Mouse (Mus musculus): ENCODE data around the gene Sema5b.

- TF ChIP-seq CTCF (IDR thresholded peaks at IDR 0.05; ENCODE audit: borderline replicate concordance, extremely low read depth, insufficient read depth, insufficient read length) (no peak), POLR2A (IDR thresholded peaks at IDR 0.05; ENCODE audit: borderline replicate concordance, extremely low read depth, insufficient read depth, insufficient read length, poor library complexity, severe bottlenecking) (no peak)
These were observed 140.6 kb downstream of the Sema5b start for GRCm38 (mm10) chr16:35681327-35682108.
